In the genomic region with DNA sequence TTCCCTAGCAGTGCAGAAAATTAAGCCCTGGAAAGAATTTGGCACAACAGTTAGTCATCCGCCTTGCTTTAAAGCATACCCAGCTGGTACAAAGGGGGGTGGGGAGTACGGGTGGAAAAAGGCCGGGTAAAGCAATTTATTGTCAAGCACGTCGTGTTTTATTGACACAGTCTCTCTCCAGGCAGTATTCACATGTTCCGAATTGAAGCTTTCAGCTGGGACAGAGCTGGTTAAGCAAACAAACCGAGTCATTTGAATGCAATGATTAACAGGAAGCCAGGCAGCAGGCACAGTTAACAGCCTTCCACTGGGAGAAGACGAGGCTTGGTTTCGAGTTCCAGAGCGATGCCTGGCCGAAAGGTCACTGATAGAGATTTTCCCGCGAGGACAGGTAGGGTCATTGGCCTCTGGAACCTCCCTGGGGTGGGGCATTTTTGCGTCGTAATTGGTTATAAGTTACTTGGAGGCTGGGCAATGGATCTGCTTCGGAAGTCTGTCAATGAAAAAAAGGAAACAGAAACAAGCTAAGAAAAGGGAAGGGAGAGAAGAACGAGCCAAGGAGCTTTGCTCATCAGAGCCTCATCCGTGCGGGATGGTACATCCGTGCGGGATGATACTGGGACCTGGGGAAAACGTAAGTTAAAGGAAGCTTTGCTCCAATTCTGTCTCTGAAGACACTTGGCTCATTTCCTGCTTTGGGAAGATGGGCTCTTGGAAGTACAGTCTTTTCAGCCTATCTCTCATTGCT, we compare ENCODE assay signal across 8 mouse cellular contexts. TPM values are rescaled to one million over a fixed set of nuclear protein-coding genes. Genes with fewer than 3 reads are reported as not detected.
DNase-seq lines count a peak whose midpoint lies in the region; ATAC-seq lines count a peak whose summit lies in the region.

TSS of gene Gcnt2 (plus strand) at position 103 of the 748 bp plus-strand sequence.

- DNase-seq in urinary bladder, adult 2 months (ENCODE audit: low spot score): no peak
- DNase-seq in urinary bladder, postnatal 4 days (ENCODE audit: low spot score in 2 of 2): no peak
- DNase-seq in heart, adult 18-20 months: peak; percentile 25 to 51
- DNase-seq in kidney, adult 8-10 months: peak; percentile 91
- peak; percentile 27 for DNase-seq in midbrain, embryonic 14.5 days
- DNase-seq in cerebellum, postnatal 36 days: no peak
- no peak for DNase-seq in spleen, adult 12 weeks (ENCODE audit: low spot score)

- no peak within 1 kb of the TSS for H3K9ac ChIP-seq in limb, embryonic 13.5 days
- no peak within 1 kb of the TSS for H3K9ac ChIP-seq in midbrain, embryonic 14.5 days (replicated peaks; ENCODE audit: low read length)

- no peak; the same call in 1 of the 2 replicates for ATAC-seq in limb, embryonic 13.5 days (ENCODE audit: low FRiP score, low read depth)
- ATAC-seq in midbrain, embryonic 14.5 days (ENCODE audit: low FRiP score, low TSS enrichment): no peak

- H3K4me1 ChIP-seq in limb, embryonic 13.5 days: peaks cover 22% of the 10 kb centered on the region
- H3K4me1 ChIP-seq in midbrain, embryonic 14.5 days (ENCODE audit: control insufficient read depth, insufficient read depth, low read length): no peaks in the 10 kb centered on the region

- no peaks in the 10 kb centered on the region for H3K9me3 ChIP-seq in limb, embryonic 13.5 days
- H3K9me3 ChIP-seq in midbrain, embryonic 14.5 days (ENCODE audit: control insufficient read depth, low read length): no peaks in the 10 kb centered on the region

- 32% methylated on average over 22 of the region's 22 CpGs for WGBS in limb, embryonic 13.5 days
- 70% methylated on average over 22 of the region's 22 CpGs for WGBS in midbrain, embryonic 14.5 days

- H3K4me3 ChIP-seq in limb, embryonic 13.5 days: peak within 1 kb of the TSS; percentile 24
- no peak within 1 kb of the TSS for H3K4me3 ChIP-seq in midbrain, embryonic 14.5 days (replicated peaks; ENCODE audit: low read depth, low read length)

- no peak within 1 kb of the TSS for H3K27ac ChIP-seq in limb, embryonic 13.5 days
- H3K27ac ChIP-seq in midbrain, embryonic 14.5 days (replicated peaks; ENCODE audit: low read depth, low read length): no peak within 1 kb of the TSS

- H3K27me3 ChIP-seq in limb, embryonic 13.5 days: no peaks in the 10 kb centered on the region
- no peaks in the 10 kb centered on the region for H3K27me3 ChIP-seq in midbrain, embryonic 14.5 days (ENCODE audit: control insufficient read depth, insufficient read depth, low read length)

- peak within 1 kb of the TSS; percentile 56 for H3K4me2 ChIP-seq in limb, embryonic 13.5 days (replicated peaks)
- H3K4me2 ChIP-seq in midbrain, embryonic 14.5 days (ENCODE audit: low read length): peak within 1 kb of the TSS; percentile 28

- no peaks in the 10 kb centered on the region for H3K36me3 ChIP-seq in limb, embryonic 13.5 days
- H3K36me3 ChIP-seq in midbrain, embryonic 14.5 days (ENCODE audit: control insufficient read depth, insufficient read depth, low read length): no peaks in the 10 kb centered on the region

RNA-seq across cellular contexts. Expression of gene Gcnt2, which starts in this region (rescaled TPM):
- 10.3 and 20.4 TPM in 2 replicates for polyA plus RNA-seq in urinary bladder, adult 2 months (2012; rRNA removed)
- total RNA-seq in heart, adult 18-20 months (2021): 1 to 10 TPM; 6.7 to 9.1 TPM
- polyA plus RNA-seq in limb, embryonic 13.5 days (2015; fragmentation: Nextera tagmentation; extraction: Ambion mirVana): 1.5 and 2.1 TPM in 2 replicates
- 3.9 and 5.3 TPM in 2 replicates for polyA plus RNA-seq in midbrain, embryonic 14.5 days (2014; fragmentation: Nextera tagmentation; extraction: Ambion mirVana)

Comparison
In these comparisons a context has a peak if more than half of its experiments do, and no peak if none do; other contexts are left out.
1. DNase-seq: peak in heart, adult 18-20 months (2 of 2), kidney, adult 8-10 months (2 of 2) and midbrain, embryonic 14.5 days (single experiment); none in urinary bladder, adult 2 months (single experiment), urinary bladder, postnatal 4 days (0 of 2), cerebellum, postnatal 36 days (0 of 2) and spleen, adult 12 weeks (single experiment).